Mouse (Mus musculus) ES-E14 (cell line): ENCODE measurements at regions not wholly inside any gene's neighbourhood (a gene's known extent, or its start where the extent isn't known, plus 50 kb on each side); places are given as distances from the start of the nearest gene placed in this dataset.

Experiments used
- HCFC1 ChIP-seq: IDR thresholded peaks from 2 replicates; pipeline ENCODE4 v1.6.1; 2012; ENCODE audit warnings: low read length, inconsistent platforms, borderline replicate concordance; ENCODE audit not compliant: insufficient read depth
- MAFK ChIP-seq: IDR thresholded peaks from 2 replicates; pipeline ENCODE4 v1.6.1; 2014; ENCODE audit warnings: mild to moderate bottlenecking, low read depth, low read length, inconsistent platforms; ENCODE audit not compliant: insufficient read depth
- ZC3H11A ChIP-seq: IDR thresholded peaks from 2 replicates; pipeline ENCODE4 v1.6.1; 2012; ENCODE audit warnings: low read depth, mild to moderate bottlenecking, inconsistent platforms, low read length, borderline replicate concordance
- ZNF384 ChIP-seq: IDR thresholded peaks from 2 replicates; pipeline ENCODE4 v1.6.1; 2012; ENCODE audit warnings: low read depth, low read length, inconsistent platforms

- TF ChIP-seq HCFC1: no peak
- no peak for TF ChIP-seq ZC3H11A
- TF ChIP-seq ZNF384: no peak
- TF ChIP-seq MAFK: no peak
Observed at GRCm38 (mm10) chr3:34828453-34829206, 178.4 kb downstream of the Sox2 start.
